Mouse (Mus musculus) G1E (cell line): Measurements from ENCODE around the gene Arhgef25. TPM values are rescaled to one million over a fixed set of nuclear protein-coding genes. Genes with fewer than 3 reads are reported as not detected.

Experiments
- ATAC-seq: 2 replicates; pipeline ENCODE4 v1.8.0; 2016; ENCODE audit warnings: mild to moderate bottlenecking; ENCODE audit not compliant: insufficient number of reproducible peaks, poor library complexity, low FRiP score, severe bottlenecking; ENCODE audit errors: extremely low read depth
- DNase-seq: peaks from one replicate; pipeline ENCODE4 v3.0.0; 2012; ENCODE audit warnings: low spot score
- H3K27me3 ChIP-seq: 2 replicates; pipeline ENCODE4 v1.6.1; 2012; ENCODE audit warnings: mild to moderate bottlenecking, low read length, inconsistent platforms; ENCODE audit not compliant: insufficient read depth
- H3K36me3 ChIP-seq: replicated peaks from 2 replicates; pipeline ENCODE3; 2012; ENCODE audit warnings: mild to moderate bottlenecking, inconsistent platforms
- H3K4me1 ChIP-seq: 2 replicates; pipeline ENCODE4 v1.6.1; 2012; ENCODE audit warnings: low read depth, low read length, inconsistent platforms, mixed read lengths; ENCODE audit not compliant: insufficient read depth
- H3K4me3 ChIP-seq: 2 replicates; pipeline ENCODE4 v1.5.1; 2012; ENCODE audit warnings: low read depth, mild to moderate bottlenecking, inconsistent platforms, low read length, moderate library complexity, mixed read lengths
- H3K9me3 ChIP-seq: replicated peaks from 2 replicates; pipeline ENCODE4 v1.6.1; 2012; ENCODE audit warnings: inconsistent platforms
- CTCF ChIP-seq: IDR thresholded peaks from 2 replicates; pipeline ENCODE4 v1.5.1; 2012; ENCODE audit warnings: low read depth, low read length, inconsistent platforms, mixed read lengths
- GATA1 ChIP-seq: IDR thresholded peaks from 2 replicates; pipeline ENCODE4 v1.6.1; 2012; ENCODE audit warnings: borderline replicate concordance, low read length, inconsistent platforms, mixed read lengths
- GATA2 ChIP-seq: IDR thresholded peaks from 2 replicates; pipeline ENCODE4 v1.6.1; 2012; ENCODE audit warnings: low read depth, low read length, inconsistent platforms, borderline replicate concordance
- POLR2AphosphoS5 ChIP-seq: IDR thresholded peaks from 2 replicates; pipeline ENCODE4 v1.6.1; 2012; ENCODE audit warnings: low read depth, low read length, inconsistent platforms; ENCODE audit not compliant: insufficient replicate concordance
- TAL1 ChIP-seq: conservative IDR thresholded peaks from 2 replicates; pipeline ENCODE4 v1.6.1; 2012; ENCODE audit warnings: low read depth, low read length, inconsistent platforms, mixed read lengths
- polyA plus RNA-seq: library from polyadenylated mRNA; stranded (reverse); fragments of >175 nt; gene quantifications from 2 replicates; pipeline ENCODE4 v1.2.3, GENCODE M21; 2012
- total RNA-seq, 2 experiments: library from RNA; stranded (forward) in 1 of 2; stranded (reverse) in 1 of 2; fragments of 200-1000 nt in 1 of 2; fragments of >200 nt in 1 of 2; fragmentation: Nextera tagmentation in 1 of 2; gene quantifications; 2 replicates each; pipeline ENCODE4 v1.2.3; 2014 to 2017

Arhgef25 gene
- total and polyA plus RNA-seq, 3 experiments: 51.4 to 98.4 (median 70.1) TPM

GRCm38 (mm10) chr10:127228897-127229296 lies 39.0 kb upstream of the Arhgef25 start:
- TF ChIP-seq POLR2AphosphoS5 (no peak), GATA2 (no peak), CTCF (peak; percentile 70), GATA1 (no peak), TAL1 (no peak)
- H3K9me3 ChIP-seq: no peaks in the 10 kb centered on the region
- DNase-seq (peak; percentile 67), ATAC-seq (peak; percentile 57; the same call in 1 of the 2 replicates)
- no peaks in the 10 kb centered on the region for H3K36me3 ChIP-seq
- peaks cover 14% of the 10 kb centered on the region for H3K27me3 ChIP-seq
- no peak overlapping the region for H3K4me3 ChIP-seq
- peaks cover 65% of the 10 kb centered on the region for H3K4me1 ChIP-seq

GRCm38 (mm10) chr10:127227163-127227562 lies 37.3 kb upstream of the Arhgef25 start:
- Histone ChIP-seq H3K4me3 (no peak overlapping the region), H3K36me3 (no peaks in the 10 kb centered on the region), H3K9me3 (no peaks in the 10 kb centered on the region), H3K4me1 (peaks cover 69% of the 10 kb centered on the region), H3K27me3 (peaks cover 13% of the 10 kb centered on the region)
- no peak for ATAC-seq
- DNase-seq: no peak
- no peak for TF ChIP-seq GATA2
- no peak for TF ChIP-seq TAL1
- no peak for TF ChIP-seq GATA1
- no peak for TF ChIP-seq CTCF
- TF ChIP-seq POLR2AphosphoS5: no peak

DNA sequence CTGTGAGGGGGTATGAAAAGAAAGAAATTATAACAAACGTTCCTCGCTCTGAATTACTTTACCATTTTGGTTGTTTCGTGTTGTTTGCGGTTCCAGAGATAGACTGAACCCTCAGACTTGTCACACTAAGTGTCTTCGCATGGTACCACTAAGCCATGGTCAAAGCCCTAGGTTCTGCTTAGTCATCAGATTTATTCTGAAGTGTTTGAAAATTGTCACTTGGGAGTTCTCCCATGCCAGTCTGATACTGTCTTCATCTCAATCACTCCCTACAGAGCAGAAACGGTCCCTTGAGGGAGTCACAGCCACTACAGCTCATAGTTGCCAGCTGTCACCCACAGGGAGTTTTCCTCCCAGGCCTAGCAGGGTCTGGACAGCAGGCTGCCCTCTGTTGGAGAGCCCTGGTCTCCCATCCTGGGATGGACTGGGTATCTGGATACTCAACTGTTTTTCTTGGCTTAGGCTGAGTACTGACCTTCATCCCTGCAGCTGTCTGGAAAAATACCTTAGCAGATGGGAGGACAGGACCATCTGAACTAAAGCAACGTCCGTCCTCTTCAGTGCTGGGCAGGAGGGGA lies 36.5 kb upstream of the Arhgef25 start:
- Histone ChIP-seq H3K27me3 (peaks cover 8% of the 10 kb centered on the region), H3K4me1 (peaks cover 63% of the 10 kb centered on the region), H3K4me3 (no peak overlapping the region), H3K9me3 (no peaks in the 10 kb centered on the region), H3K36me3 (no peaks in the 10 kb centered on the region)
- no peak for DNase-seq
- TF ChIP-seq CTCF (no peak), GATA1 (no peak), POLR2AphosphoS5 (no peak), TAL1 (no peak), GATA2 (no peak)
- no peak for ATAC-seq

DNA sequence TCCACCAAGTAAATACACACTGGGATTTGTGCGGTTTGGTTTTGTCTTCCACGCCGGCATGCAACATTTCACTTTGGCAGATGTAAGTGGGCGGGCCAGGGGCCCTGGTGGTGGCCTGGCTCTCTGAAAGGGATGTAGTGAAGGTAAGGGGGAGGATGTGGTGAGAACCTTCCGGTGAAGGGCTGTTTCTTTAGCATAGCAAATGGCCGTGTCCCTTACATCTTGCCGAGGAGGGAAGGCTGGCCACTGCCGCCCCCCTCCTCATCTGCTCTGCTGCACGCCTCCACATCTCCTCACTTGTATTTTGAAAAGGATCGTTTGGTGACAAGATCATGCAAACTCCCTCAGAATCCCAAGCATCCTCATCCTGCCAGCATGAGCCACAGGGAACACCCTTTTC lies 35.8 kb upstream of the Arhgef25 start:
- no peak overlapping the region for H3K4me3 ChIP-seq
- no peaks in the 10 kb centered on the region for H3K36me3 ChIP-seq
- no peak for TF ChIP-seq TAL1
- no peak for TF ChIP-seq POLR2AphosphoS5
- TF ChIP-seq GATA2: no peak
- no peak for TF ChIP-seq CTCF
- TF ChIP-seq GATA1: no peak
- H3K9me3 ChIP-seq: no peaks in the 10 kb centered on the region
- ATAC-seq (no peak), DNase-seq (no peak)
- peaks cover 1% of the 10 kb centered on the region; the same call in 1 of the 2 replicates for H3K27me3 ChIP-seq
- peaks cover 57% of the 10 kb centered on the region for H3K4me1 ChIP-seq

DNA sequence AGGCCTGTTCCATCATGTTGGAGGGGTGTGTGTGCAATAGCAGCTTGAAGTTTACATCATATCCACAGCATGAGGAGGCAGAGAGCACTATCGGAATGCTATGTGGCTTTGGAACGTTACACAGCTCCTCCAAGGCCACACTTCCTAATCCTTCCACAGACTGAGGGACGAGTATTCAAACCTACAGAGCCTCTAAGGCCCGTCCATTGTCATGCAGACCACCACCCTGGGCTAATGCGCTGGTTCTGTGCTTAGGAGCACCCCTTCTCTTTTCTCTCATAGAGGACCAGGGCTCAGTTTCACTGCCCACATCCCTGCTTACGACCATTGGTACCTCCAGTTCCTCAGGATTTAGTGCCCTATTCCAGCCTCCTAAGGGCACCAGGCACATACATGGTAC lies 35.3 kb upstream of the Arhgef25 start:
- H3K4me3 ChIP-seq: no peak overlapping the region
- peaks cover 51% of the 10 kb centered on the region for H3K4me1 ChIP-seq
- TF ChIP-seq GATA1 (no peak), TAL1 (no peak), GATA2 (no peak), CTCF (no peak), POLR2AphosphoS5 (no peak)
- H3K36me3 ChIP-seq: no peaks in the 10 kb centered on the region
- DNase-seq (no peak), ATAC-seq (no peak)
- no peaks in the 10 kb centered on the region for H3K27me3 ChIP-seq
- 0 out of 2 replicates have a peak, but pooled peaks cover 2% of the 10 kb centered on the region for H3K9me3 ChIP-seq

GRCm38 (mm10) chr10:127218339-127218738 lies 28.5 kb upstream of the Arhgef25 start:
- H3K4me3 ChIP-seq: no peak overlapping the region
- H3K9me3 ChIP-seq: 0 out of 2 replicates have a peak, but pooled peaks cover 2% of the 10 kb centered on the region
- DNase-seq (no peak), ATAC-seq (no peak)
- H3K27me3 ChIP-seq: no peaks in the 10 kb centered on the region
- TF ChIP-seq GATA1 (no peak), TAL1 (no peak), POLR2AphosphoS5 (no peak), CTCF (no peak), GATA2 (no peak)
- peaks cover 29% of the 10 kb centered on the region for H3K4me1 ChIP-seq
- no peaks in the 10 kb centered on the region for H3K36me3 ChIP-seq
